Mouse (Mus musculus): ENCODE results near the gene Trpm2. TPM values are rescaled to one million over a fixed set of nuclear protein-coding genes. Genes with fewer than 3 reads are reported as not detected.

The Trpm2 gene
- total and polyA plus RNA-seq, 3 experiments = 0.16 to 0.34 TPM; not detected in 1

- Histone ChIP-seq H3K9ac (ENCODE audit: insufficient read depth, low read depth) (no peak overlapping the region), H3K36me3 (replicated peaks in 1 of 2; ENCODE audit: control insufficient read depth in 1 of 2, insufficient read depth in 1 of 2, low read length in 1 of 2) (peaks cover 22 to 60% of the 10 kb centered on the region in 2 experiments)
These were observed 35.6 kb upstream of the Trpm2 start for GRCm38 (mm10) chr10:78005791-78006438.

GRCm38 (mm10) chr10:78004479-78005100 is 34.2 kb upstream of the Trpm2 start:
- peaks cover 35 to 73% of the 10 kb centered on the region in 2 experiments for H3K36me3 ChIP-seq (replicated peaks in 1 of 2; ENCODE audit: control insufficient read depth in 1 of 2, insufficient read depth in 1 of 2, low read length in 1 of 2)
- H3K4me1 ChIP-seq (ENCODE audit: control insufficient read depth in 1 of 2, insufficient read depth in 2 of 2) = peaks cover 12 to 29% of the 10 kb centered on the region in 2 experiments; a peak in 3 of 4 replicates
- no peaks in the 10 kb centered on the region for H3K9me3 ChIP-seq (replicated peaks; ENCODE audit: low read length)
- H3K27me3 ChIP-seq (replicated peaks) = no peaks in the 10 kb centered on the region
- TF ChIP-seq BHLHE40 (IDR thresholded peaks at IDR 0.05; ENCODE audit: low read depth, low read length) (no peak), ZNF384 (IDR thresholded peaks at IDR 0.05; ENCODE audit: low read depth, low read length) (no peak), EP300 (IDR thresholded peaks at IDR 0.05; ENCODE audit: low read length) (no peak), TCF12 (IDR thresholded peaks at IDR 0.05; ENCODE audit: low read depth, low read length) (no peak), SMC3 (IDR thresholded peaks at IDR 0.05; ENCODE audit: low read depth, low read length) (no peak), CTCF (conservative IDR thresholded peaks at IDR 0.05 in 1 of 2, IDR thresholded peaks at IDR 0.05 in 1 of 2; ENCODE audit: low read depth in 2 of 2, low read length in 2 of 2) (no peak), JUN (IDR thresholded peaks at IDR 0.05; ENCODE audit: insufficient read depth, low read depth, low read length) (no peak), E2F4 (IDR thresholded peaks at IDR 0.05; ENCODE audit: insufficient replicate concordance, low read depth, low read length) (no peak)
- no peak overlapping the region for H3K9ac ChIP-seq (ENCODE audit: insufficient read depth, low read depth)
- dilution Hi-C loops (cut with MboI; ENCODE audit: extremely low pct_ligation_motif_present, extremely low pct_unique_long_range_greater_than_20kb, low sequenced_read_pairs) = no loop called here
- H3K4me3 ChIP-seq (replicated peaks in 1 of 3; ENCODE audit: low read depth in 2 of 3, low read length in 2 of 3, poor library complexity in 1 of 3) = no peak overlapping the region
- no peak overlapping the region for H3K27ac ChIP-seq (ENCODE audit: insufficient read depth, low read depth)
- in situ Hi-C loops (cut with MboI; ENCODE audit: low pct_ligation_motif_present, low pct_unique_long_range_greater_than_20kb, low sequenced_read_pairs) = no loop called here
- H3K79me2 ChIP-seq (replicated peaks; ENCODE audit: control insufficient read depth, extremely low read depth, insufficient read depth, poor library complexity, severe bottlenecking) = peaks cover 14% of the 10 kb centered on the region
- no peak overlapping the region for H3K4me2 ChIP-seq (ENCODE audit: insufficient read depth, low read depth, poor library complexity, severe bottlenecking)
- DNase-seq (ENCODE audit: extremely low read depth) = no peak

More at GRCm38 (mm10) chr10:78005791-78006438, 35.6 kb upstream of the Trpm2 start:
- no peaks in the 10 kb centered on the region for H3K9me3 ChIP-seq (replicated peaks; ENCODE audit: low read length)
- peaks cover 12 to 32% of the 10 kb centered on the region in 2 experiments; a peak in 3 of 4 replicates for H3K4me1 ChIP-seq (ENCODE audit: control insufficient read depth in 1 of 2, insufficient read depth in 2 of 2)
- peaks cover 2% of the 10 kb centered on the region for H3K27me3 ChIP-seq (replicated peaks)
- no peak overlapping the region for H3K4me3 ChIP-seq (replicated peaks in 1 of 3; ENCODE audit: low read depth in 2 of 3, low read length in 2 of 3, poor library complexity in 1 of 3)
- no peak for DNase-seq (ENCODE audit: extremely low read depth)
- in situ Hi-C loops (cut with MboI; ENCODE audit: low pct_ligation_motif_present, low pct_unique_long_range_greater_than_20kb, low sequenced_read_pairs) = no loop called here
- no peak overlapping the region for H3K27ac ChIP-seq (ENCODE audit: insufficient read depth, low read depth)
- peaks cover 14% of the 10 kb centered on the region for H3K79me2 ChIP-seq (replicated peaks; ENCODE audit: control insufficient read depth, extremely low read depth, insufficient read depth, poor library complexity, severe bottlenecking)
- H3K4me2 ChIP-seq (ENCODE audit: insufficient read depth, low read depth, poor library complexity, severe bottlenecking) = no peak overlapping the region
- TF ChIP-seq UBTF (IDR thresholded peaks at IDR 0.05; ENCODE audit: low read depth, low read length) (no peak), MXI1 (IDR thresholded peaks at IDR 0.05; ENCODE audit: low read depth, low read length) (no peak), EP300 (IDR thresholded peaks at IDR 0.05; ENCODE audit: low read length) (no peak), HCFC1 (IDR thresholded peaks at IDR 0.05; ENCODE audit: low read depth, low read length) (no peak), MYC (IDR thresholded peaks at IDR 0.05; ENCODE audit: low read depth, low read length) (no peak), POLR2AphosphoS2 (IDR thresholded peaks at IDR 0.05; ENCODE audit: low read depth, low read length) (no peak), E2F4 (IDR thresholded peaks at IDR 0.05; ENCODE audit: insufficient replicate concordance, low read depth, low read length) (no peak)
- dilution Hi-C loops (cut with MboI; ENCODE audit: extremely low pct_ligation_motif_present, extremely low pct_unique_long_range_greater_than_20kb, low sequenced_read_pairs) = no loop called here

All from CH12.LX (cell line).